Mouse (Mus musculus) kidney, adult 18-20 months (tissue): Measurements from ENCODE around the gene Cpsf4l.

Experiments
- DNase-seq: peaks from one replicate; pipeline ENCODE4 v3.0.0; 2021

The Cpsf4l gene

GRCm38 (mm10) chr11:113733631-113734364, 24.0 kb upstream of the Cpsf4l start:
- DNase-seq = no peak

DNA sequence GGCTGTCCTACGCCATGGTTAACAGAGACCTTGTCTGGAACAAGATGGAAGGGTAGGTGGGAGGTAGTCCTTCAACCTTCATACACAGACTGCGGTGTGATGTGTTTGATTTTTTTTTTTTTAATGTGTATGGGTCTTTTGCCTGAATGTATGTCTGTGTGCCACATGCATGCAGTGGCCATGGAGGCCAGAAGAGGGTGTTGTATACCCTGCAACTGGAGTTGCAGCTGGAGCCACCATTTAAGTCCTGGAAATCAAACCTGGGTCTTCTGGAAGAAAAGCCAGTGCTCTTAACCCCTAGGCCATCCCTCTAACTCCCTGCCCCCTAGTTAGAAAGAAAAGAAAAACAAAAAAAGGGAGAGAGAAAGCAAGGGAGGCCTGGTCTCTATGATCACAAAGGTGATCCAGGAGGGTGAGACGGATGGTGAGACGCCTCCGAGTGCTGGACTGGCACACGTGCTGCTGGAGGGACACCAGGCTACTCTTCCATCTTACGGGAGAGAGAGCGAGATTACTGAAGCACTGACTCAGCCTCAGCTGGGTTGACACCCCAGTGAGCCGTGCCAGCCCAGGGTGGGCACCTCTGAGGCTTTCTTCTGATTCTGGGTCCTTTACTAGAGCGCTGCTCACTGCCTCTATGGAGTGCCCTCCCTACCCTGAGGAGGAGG, 22.3 kb upstream of the Cpsf4l start:
- DNase-seq = no peak

DNA sequence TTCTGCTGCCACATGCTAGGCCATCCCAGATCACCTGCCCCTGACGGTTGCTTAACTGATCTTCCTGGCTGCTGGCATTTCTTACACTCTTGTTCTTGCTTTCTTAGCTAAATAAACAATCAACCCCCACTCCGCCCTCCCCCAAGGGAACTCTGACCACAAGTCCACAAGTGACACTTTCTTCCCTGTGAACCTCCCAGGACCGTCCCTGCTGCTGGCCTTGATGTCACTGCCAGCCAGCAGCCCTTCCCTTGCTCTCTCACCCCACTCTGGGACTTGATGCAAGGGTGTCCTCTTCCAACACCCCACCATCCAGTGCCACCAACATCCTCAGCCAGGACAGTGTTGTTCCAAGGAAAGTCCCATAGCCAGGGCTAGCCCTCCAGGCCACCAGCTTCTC, 21.1 kb upstream of the Cpsf4l start:
- no peak for DNase-seq

DNA sequence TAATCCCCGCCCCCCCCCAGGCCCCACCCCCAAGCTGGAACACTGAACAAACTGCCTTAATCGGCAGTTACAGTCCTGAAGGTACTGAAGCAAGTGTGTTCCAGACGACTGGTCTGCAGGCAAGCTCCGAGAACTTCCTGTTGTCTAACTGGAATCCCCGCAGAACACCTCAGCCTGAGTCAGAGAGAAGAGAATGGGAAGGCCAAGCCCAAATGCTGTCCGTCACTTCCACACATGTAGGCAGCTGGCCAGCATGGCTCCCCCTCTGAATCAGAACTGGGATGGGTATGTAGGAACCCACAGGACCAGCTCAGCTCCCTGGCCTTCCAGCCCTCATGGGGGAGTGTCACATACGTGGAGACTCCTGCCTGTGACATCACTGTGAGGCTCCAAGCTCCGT, 20.1 kb upstream of the Cpsf4l start:
- DNase-seq = no peak

- no peak for DNase-seq
These were observed 19.4 kb upstream of the Cpsf4l start for GRCm38 (mm10) chr11:113729239-113729638.

GRCm38 (mm10) chr11:113727992-113728391, 18.2 kb upstream of the Cpsf4l start:
- no peak for DNase-seq

GRCm38 (mm10) chr11:113726994-113727888, 17.4 kb upstream of the Cpsf4l start:
- no peak for DNase-seq

GRCm38 (mm10) chr11:113725235-113726048, 15.6 kb upstream of the Cpsf4l start:
- DNase-seq = no peak

DNA sequence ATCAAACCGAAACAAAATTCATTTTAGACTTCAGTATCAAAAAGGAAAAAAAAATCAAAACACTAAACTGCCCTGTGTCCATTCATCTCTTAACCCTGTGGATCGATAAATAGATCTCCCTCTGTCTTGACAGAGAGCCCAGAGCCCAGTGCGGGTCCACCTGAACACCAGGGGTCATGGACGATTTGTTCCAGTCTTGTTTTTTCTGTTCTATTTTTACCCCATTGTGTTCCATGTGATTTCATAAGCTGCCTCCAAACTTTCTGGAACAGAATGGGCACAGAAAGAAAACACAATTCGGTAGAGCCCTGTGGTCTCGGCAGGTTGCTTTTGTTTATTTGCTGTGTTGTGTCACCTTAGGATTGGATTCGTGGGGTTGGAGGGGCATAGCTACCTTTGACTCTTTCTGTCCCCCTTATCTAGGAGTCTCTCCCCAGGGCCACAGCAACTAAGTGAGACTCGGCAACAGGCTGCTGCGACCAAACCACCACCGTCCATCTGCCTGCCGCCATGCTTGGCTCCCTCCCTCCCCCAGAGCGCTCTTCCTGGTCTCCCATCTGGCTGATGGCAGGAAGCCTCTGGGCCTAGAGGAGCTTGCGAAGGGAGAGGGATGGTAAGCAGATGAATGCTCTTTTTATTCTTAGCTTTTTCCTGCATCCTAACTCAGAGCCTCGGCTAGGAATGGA, 12.7 kb upstream of the Cpsf4l start:
- no peak for DNase-seq

DNA sequence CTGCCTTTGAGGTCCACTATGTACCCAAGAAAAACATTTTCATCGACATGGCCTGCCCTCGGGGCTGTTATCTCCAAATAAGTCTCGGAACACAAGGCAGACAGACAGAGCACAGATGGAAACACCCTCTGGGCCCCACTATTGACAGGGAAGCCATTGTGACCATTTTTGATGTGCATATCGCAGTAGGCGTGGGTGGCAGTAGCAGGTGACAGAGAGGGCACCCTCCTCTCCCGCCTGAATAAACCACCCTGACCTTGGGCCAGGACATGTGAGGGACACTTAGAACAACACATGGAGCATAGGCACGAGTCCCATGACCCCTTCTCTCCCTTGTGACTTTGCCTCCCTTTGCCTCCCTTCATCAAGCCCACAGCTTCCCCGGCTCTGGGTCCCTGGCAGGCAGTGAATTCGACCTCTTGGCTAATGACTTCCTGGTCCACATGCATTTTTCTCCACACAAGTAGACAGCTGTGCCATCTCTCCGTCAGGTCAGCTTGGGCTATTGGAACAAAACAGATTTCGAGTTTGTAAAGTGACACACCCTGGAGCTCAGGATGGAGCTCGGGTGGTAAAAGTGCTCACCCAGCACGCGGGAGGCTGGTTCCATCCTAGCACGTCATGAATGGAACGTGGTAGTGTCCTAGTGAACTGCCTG, 8.1 kb upstream of the Cpsf4l start:
- no peak for DNase-seq

GRCm38 (mm10) chr11:113716132-113716531, 6.3 kb upstream of the Cpsf4l start:
- DNase-seq = no peak

DNA sequence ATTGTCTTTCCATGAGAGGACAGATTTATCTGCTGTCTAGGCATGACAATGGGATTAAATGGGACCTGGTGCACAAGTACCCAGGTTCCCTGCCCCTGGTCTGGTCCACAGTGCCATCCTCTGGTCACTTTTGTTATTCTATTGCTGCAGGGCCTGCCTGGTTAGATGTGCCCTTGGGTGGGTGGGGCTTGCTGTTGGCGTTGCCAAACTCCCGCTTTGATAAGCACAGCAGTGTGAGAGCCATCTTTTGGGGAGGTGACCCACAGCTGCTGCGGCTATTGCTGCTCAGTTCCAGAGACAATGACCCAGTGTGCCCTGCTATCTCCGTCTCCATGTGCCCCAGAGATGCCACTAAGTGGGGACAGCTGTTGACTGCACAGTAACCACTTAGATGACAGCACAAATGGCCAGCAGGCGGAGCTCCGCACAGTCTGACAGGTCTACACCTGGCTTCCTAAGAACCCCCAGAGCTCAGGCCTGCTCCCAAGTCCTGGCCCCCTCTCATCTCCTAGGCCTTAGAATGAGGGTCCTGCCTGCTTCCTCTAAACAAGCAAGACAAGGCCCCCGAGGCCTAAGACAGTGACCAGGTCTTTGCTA, 5.4 kb upstream of the Cpsf4l start:
- no peak for DNase-seq

GRCm38 (mm10) chr11:113711061-113711460, 1.2 kb upstream of the Cpsf4l start:
- no peak for DNase-seq

DNA sequence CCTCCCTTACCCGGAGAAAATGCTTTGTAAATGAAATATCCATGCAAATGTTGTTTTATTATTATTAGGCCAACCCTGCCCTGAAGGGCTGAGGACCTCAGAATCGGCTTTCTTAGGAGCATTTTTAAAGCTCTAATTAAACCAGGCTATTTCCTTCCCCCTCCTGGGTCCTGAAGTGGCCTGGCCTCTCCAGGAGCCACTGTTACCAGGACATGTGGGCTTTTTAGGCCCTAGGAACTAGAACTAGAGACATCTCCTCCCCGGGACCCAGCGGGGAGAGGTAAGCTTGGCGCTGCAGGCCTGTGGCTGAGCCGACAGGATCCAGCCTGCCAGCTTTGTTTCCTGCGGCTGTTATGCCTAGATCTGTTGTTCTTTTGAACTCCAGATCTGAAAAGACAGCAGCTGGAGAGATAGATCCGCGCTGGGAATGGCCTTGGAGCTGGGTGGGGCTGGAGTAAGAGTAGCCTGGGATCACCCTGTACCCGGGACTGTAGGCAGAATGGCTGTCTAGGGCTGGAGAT, 500 bp upstream of the Cpsf4l start:
- DNase-seq = no peak

- no peak for DNase-seq
These were observed 545 bp downstream of the Cpsf4l start for GRCm38 (mm10) chr11:113709272-113709671.

GRCm38 (mm10) chr11:113708629-113709213, 1.1 kb downstream of the Cpsf4l start:
- DNase-seq = no peak

- no peak for DNase-seq
These were observed 3.7 kb downstream of the Cpsf4l start for GRCm38 (mm10) chr11:113705966-113706652.

GRCm38 (mm10) chr11:113703758-113704157, 6.1 kb downstream of the Cpsf4l start:
- peak; percentile 78 for DNase-seq

- no peak for DNase-seq
These were observed 10.2 kb downstream of the Cpsf4l start for GRCm38 (mm10) chr11:113699643-113700042.
